Mouse (Mus musculus) fibroblast of lung, adult 2 months (primary cell): ENCODE data around the gene Nek11.
"Not testable (repeated sequence)": the region's sequence is repeated elsewhere in the genome, so short reads cannot be mapped to it uniquely, and the experiment has no call there.

Source experiments
- DNase-seq: peaks from one replicate; pipeline ENCODE4 v3.0.0-alpha.2; 2011; ENCODE audit warnings: low read depth

Gene Nek11

GRCm38 (mm10) chr9:105136404-105136803, 258.9 kb downstream of the Nek11 start:
- no peak for DNase-seq

GRCm38 (mm10) chr9:105134536-105134935, 260.8 kb downstream of the Nek11 start:
- no peak for DNase-seq

GRCm38 (mm10) chr9:105132002-105132367, 263.3 kb downstream of the Nek11 start:
- no peak for DNase-seq

GRCm38 (mm10) chr9:105131253-105132001, 263.9 kb downstream of the Nek11 start, which contains the start of gene Nudt16:
Gene Nudt16 (minus strand): TSS chr9:105131824.
- DNase-seq, result peak; percentile 90

GRCm38 (mm10) chr9:105130331-105130730, 265.0 kb downstream of the Nek11 start:
- DNase-seq, result no peak

GRCm38 (mm10) chr9:105125206-105125605, 270.1 kb downstream of the Nek11 start:
- DNase-seq, result not testable (repeated sequence)
